Mouse (Mus musculus) left cerebral cortex, postnatal 36 days (tissue): ENCODE results near the gene Gm47189. TPM values are rescaled to one million over a fixed set of nuclear protein-coding genes. Genes with fewer than 3 reads are reported as not detected.
A peak's percentile ranks its signal among the peaks of the same experiment; 100 is the strongest.
"Not testable (repeated sequence)": the region's sequence is repeated elsewhere in the genome, so short reads cannot be mapped to it uniquely, and the experiment has no call there.

Experiments used
- DNase-seq, 2 experiments: peaks; one replicate each; pipeline ENCODE4 v3.0.0; 2021 to 2022; ENCODE audit warnings: low spot score in 2 of 2, mixed read lengths in 1 of 2
- intact Hi-C: fragments of 180-260 bp; cut with DNase I; formaldehyde crosslinking; loops from one replicate; pipeline ENCODE4 v1.15.1; 2025
- total RNA-seq, 2 experiments: library from RNA; stranded (reverse); gene quantifications; 2 replicates each; pipeline ENCODE4 v1.2.3; 2021

Gm47189 gene
- total RNA-seq = not detected

DNA sequence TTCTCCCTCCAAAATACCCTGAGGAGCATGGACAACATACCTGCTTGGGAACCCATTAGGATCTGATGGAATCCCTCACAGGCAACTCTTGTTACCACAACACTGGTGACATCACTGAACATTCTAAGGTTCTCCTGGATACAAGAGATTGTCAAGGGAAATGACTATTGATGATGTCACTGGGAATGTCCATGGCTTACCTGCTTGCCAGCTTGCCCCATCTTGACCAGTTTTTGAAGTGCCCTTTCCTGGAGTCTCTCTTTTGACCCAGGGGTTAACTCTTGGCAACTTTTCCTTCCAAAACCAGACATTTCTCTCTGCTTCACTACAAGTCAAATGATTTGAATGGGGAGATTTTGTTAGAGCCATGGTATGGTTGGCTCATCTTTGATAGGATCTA, at the start of gene Gm47189:
TSS of gene Gm47189 (minus strand) at position 101 of the 400 bp plus-strand sequence.
- intact Hi-C loops, DNase-seq: not testable (repeated sequence)

DNA sequence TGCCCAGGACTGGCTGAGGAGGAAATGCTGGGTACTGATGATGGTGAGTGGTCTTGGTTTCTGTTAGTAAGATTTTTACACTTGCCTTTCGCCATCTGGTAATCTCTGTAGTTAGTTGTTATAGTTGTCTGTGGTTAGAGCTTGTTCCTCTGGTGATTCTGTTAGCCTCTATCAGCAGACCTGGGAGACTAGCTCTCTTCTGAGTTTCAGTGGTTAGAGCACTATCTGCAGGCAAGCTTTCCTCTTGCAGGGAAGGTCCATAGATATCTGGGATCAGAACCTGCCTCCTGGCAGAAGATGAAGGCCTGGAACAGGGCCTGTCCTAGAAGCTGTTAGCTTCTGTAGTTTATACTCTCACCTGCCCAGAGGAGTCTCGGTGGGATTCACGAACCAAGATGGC, 16.3 kb downstream of the Gm47189 start:
- intact Hi-C loops = not testable (repeated sequence)
- DNase-seq = peak; percentile 2

DNA sequence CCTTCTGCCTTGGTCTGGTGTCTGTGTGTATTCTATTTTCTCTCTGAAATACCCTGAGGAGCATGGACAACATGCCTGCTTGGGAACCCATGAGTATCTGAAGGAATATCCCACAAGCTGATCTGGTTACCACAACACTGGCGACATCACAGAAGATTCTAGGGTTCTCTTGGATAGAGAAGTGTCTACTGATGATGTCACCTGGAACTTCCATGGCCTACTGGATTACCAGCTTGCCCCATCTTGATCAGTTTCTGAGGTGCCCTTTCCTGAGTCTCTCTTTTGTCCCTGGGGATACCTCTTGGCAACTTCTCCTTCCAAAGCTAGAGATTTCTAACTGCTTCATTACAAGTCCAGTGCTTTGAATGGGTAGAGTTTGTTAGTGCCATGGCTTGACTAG, 21.7 kb downstream of the Gm47189 start, which contains the start of gene Gm7929:
TSS of gene Gm7929 (minus strand) at position 101 of the 400 bp plus-strand sequence.
- intact Hi-C loops, DNase-seq: not testable (repeated sequence)

DNA sequence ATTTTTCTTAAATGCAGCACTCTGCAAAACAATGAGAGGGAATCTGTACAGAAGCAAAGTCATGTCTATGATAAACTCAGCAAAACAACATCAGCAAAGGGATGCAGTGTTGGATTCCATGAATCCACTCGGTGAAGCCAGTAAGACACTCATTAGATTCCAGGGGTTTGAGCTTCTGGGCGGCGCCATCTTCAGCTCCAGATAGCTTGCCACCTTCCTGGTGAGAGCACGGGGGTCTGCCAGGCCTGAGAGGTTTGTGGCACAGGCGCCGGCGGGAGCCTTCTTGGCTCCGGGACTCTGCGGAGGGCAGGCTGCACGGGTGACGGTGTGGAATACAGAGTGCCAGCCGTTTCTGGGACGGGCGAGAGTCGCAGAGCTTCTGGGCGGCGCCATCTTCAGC, 48.8 kb downstream of the Gm47189 start:
- DNase-seq, intact Hi-C loops: not testable (repeated sequence)

DNA sequence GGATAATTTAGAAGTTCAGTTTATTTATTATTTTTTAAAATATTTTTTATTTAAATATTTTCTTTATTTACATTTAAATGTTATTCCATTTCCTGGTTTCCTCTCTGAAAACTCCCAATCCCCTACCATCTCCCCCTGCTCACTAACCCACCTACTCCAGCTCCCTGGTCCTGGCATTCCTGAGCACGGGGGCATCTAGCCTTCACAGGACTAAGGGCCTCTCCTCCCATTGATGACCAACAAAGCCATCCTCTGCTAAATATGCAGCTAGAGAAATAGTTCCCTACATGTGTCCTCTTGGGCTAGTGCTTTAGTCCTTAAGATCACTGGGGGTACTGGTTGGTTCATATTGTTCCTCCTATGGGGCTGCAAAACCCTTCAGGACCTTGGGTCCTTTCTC, 55.1 kb downstream of the Gm47189 start:
- DNase-seq, intact Hi-C loops: not testable (repeated sequence)

Other genes with a start within 250 kb of the Gm47189 start
- not detected for gene Gm7970, start 216.9 kb downstream of the Gm47189 start, total RNA-seq
- gene 1700049E17Rik2, start 199.2 kb downstream of the Gm47189 start, total RNA-seq = not detected
- gene Gm3072, start 147.8 kb downstream of the Gm47189 start, total RNA-seq = not detected
- gene Gm3676, start 126.0 kb downstream of the Gm47189 start, total RNA-seq = not detected
- gene Gm8068, start 70.6 kb downstream of the Gm47189 start, total RNA-seq = not detected
- not detected for gene Gm7929, start 21.8 kb downstream of the Gm47189 start, total RNA-seq
- gene Gm7980, start 134.8 kb upstream of the Gm47189 start, total RNA-seq = not detected
- not detected for gene 1700049E17Rik1, start 152.5 kb upstream of the Gm47189 start, total RNA-seq
- gene 1700024B05Rik, start 171.6 kb upstream of the Gm47189 start, total RNA-seq = not detected
- gene Gm6401, start 195.5 kb upstream of the Gm47189 start, total RNA-seq = not detected
- 1 to 10 TPM; 1.4 to 2.3 TPM for gene Gm3543, start 210.9 kb upstream of the Gm47189 start, total RNA-seq